In genomic region chr3:133111741-133112140, GRCm38 (mm10) we compare ENCODE assay signal across 8 mouse cellular contexts. TPM values are rescaled to one million over a fixed set of nuclear protein-coding genes. Genes with fewer than 3 reads are reported as not detected.
DNase-seq lines count a peak whose midpoint lies in the region; ATAC-seq and TF ChIP-seq lines count a peak whose summit lies in the region.

No protein-coding gene starts in this region.

- peak; percentile 29; the same call in 1 of the 2 replicates for TF ChIP-seq CTCF in liver, embryonic 14.5 days (IDR thresholded peaks at IDR 0.05; ENCODE audit: low read depth)
- peak; percentile 35; the same call in 1 of the 2 replicates for TF ChIP-seq CTCF in brain, embryonic 14.5 days (IDR thresholded peaks at IDR 0.05; ENCODE audit: borderline replicate concordance, extremely low read depth, insufficient read depth, insufficient read length)

- H3K4me1 ChIP-seq in forebrain, embryonic 13.5 days, result no peaks in the 10 kb centered on the region
- H3K4me1 ChIP-seq in forebrain, embryonic 12.5 days, result no peaks in the 10 kb centered on the region
- no peaks in the 10 kb centered on the region for H3K4me1 ChIP-seq in liver, embryonic 14.5 days (replicated peaks; ENCODE audit: control insufficient read depth in 2 of 2, insufficient read depth in 2 of 2, low read length in 1 of 2)
- no peaks in the 10 kb centered on the region for H3K4me1 ChIP-seq in liver, embryonic 11.5 days (replicated peaks; ENCODE audit: control insufficient read depth, insufficient read depth, low read length)

- no peaks in the 10 kb centered on the region for H3K27me3 ChIP-seq in forebrain, embryonic 13.5 days
- no peaks in the 10 kb centered on the region for H3K27me3 ChIP-seq in forebrain, embryonic 12.5 days
- H3K27me3 ChIP-seq in liver, embryonic 14.5 days (ENCODE audit: control insufficient read depth, insufficient read depth, low read length), result no peaks in the 10 kb centered on the region
- H3K27me3 ChIP-seq in liver, embryonic 11.5 days (replicated peaks; ENCODE audit: control insufficient read depth, insufficient read depth, low read length), result no peaks in the 10 kb centered on the region

- WGBS in forebrain, embryonic 13.5 days, result 39% methylated on average over 2 of the region's 2 CpGs
- 40% methylated on average over 2 of the region's 2 CpGs for WGBS in forebrain, embryonic 12.5 days
- 13% methylated on average over 2 of the region's 2 CpGs for WGBS in liver, embryonic 14.5 days (ENCODE audit: insufficient replicate concordance)
- 36% methylated on average over 2 of the region's 2 CpGs for WGBS in liver, embryonic 11.5 days

- no peak for DNase-seq in liver, embryonic 14.5 days (ENCODE audit: low read depth in 3 of 3, low spot score in 3 of 3)
- DNase-seq in liver, embryonic 11.5 days (ENCODE audit: low spot score), result no peak
- peak; percentile 72 for DNase-seq in brain, embryonic 14.5 days (ENCODE audit: low read depth)
- DNase-seq in left cerebral cortex, postnatal 4 days, result peak; percentile 19
- DNase-seq in spleen, postnatal 36 days (ENCODE audit: low spot score in 2 of 2), result no peak

- peak; percentile 33; the same call in 1 of the 2 replicates for ATAC-seq in forebrain, embryonic 13.5 days
- no peak for ATAC-seq in forebrain, embryonic 12.5 days (ENCODE audit: low FRiP score)
- ATAC-seq in liver, embryonic 14.5 days (ENCODE audit: insufficient read depth), result no peak
- no peak; the same call in 1 of the 2 replicates for ATAC-seq in liver, embryonic 11.5 days (replicated peaks; ENCODE audit: low FRiP score)
- no peak for ATAC-seq in activated CD4-positive, CD25-positive, alpha-beta regulatory T cell, adult 4 months

- H3K27ac ChIP-seq in forebrain, embryonic 13.5 days, result no peak overlapping the region
- no peak overlapping the region for H3K27ac ChIP-seq in forebrain, embryonic 12.5 days
- no peak overlapping the region for H3K27ac ChIP-seq in liver, embryonic 14.5 days
- no peak overlapping the region for H3K27ac ChIP-seq in liver, embryonic 11.5 days (ENCODE audit: low read depth, low read length)

- H3K4me2 ChIP-seq in forebrain, embryonic 13.5 days, result no peak overlapping the region
- no peak overlapping the region for H3K4me2 ChIP-seq in forebrain, embryonic 12.5 days
- no peak overlapping the region for H3K4me2 ChIP-seq in liver, embryonic 14.5 days (ENCODE audit: low read depth)
- no peak overlapping the region for H3K4me2 ChIP-seq in liver, embryonic 11.5 days

- H3K9me3 ChIP-seq in forebrain, embryonic 13.5 days (replicated peaks), result no peaks in the 10 kb centered on the region
- no peaks in the 10 kb centered on the region for H3K9me3 ChIP-seq in forebrain, embryonic 12.5 days
- H3K9me3 ChIP-seq in liver, embryonic 14.5 days (ENCODE audit: control insufficient read depth, low read length), result no peaks in the 10 kb centered on the region
- H3K9me3 ChIP-seq in liver, embryonic 11.5 days (ENCODE audit: control insufficient read depth, low read length), result no peaks in the 10 kb centered on the region

- no peak for TF ChIP-seq EP300 in liver, embryonic 14.5 days (IDR thresholded peaks at IDR 0.05; ENCODE audit: low read depth)

- no peak overlapping the region for H3K4me3 ChIP-seq in forebrain, embryonic 13.5 days
- H3K4me3 ChIP-seq in forebrain, embryonic 12.5 days (replicated peaks), result no peak overlapping the region
- H3K4me3 ChIP-seq in liver, embryonic 14.5 days (ENCODE audit: insufficient read depth in 1 of 2, low read depth in 2 of 2, low read length in 2 of 2), result no peak overlapping the region
- no peak overlapping the region for H3K4me3 ChIP-seq in liver, embryonic 11.5 days (ENCODE audit: low read depth, low read length)

- no peak for TF ChIP-seq POLR2A in brain, embryonic 14.5 days (IDR thresholded peaks at IDR 0.05; ENCODE audit: borderline replicate concordance, extremely low read depth, insufficient read depth, insufficient read length, poor library complexity, severe bottlenecking)

- H3K9ac ChIP-seq in forebrain, embryonic 13.5 days, result no peak overlapping the region
- H3K9ac ChIP-seq in forebrain, embryonic 12.5 days, result no peak overlapping the region
- no peak overlapping the region for H3K9ac ChIP-seq in liver, embryonic 14.5 days (replicated peaks)
- H3K9ac ChIP-seq in liver, embryonic 11.5 days (ENCODE audit: low read depth, low read length), result no peak overlapping the region

- intact Hi-C loops in left cerebral cortex, postnatal 4 days (cut with DNase I), result loop anchor here (10.0 kb wide), 2 partner anchors 763 to 1513 kb away; no protein-coding TSS in a partner anchor

- peaks cover 27% of the 10 kb centered on the region for H3K36me3 ChIP-seq in forebrain, embryonic 13.5 days (ENCODE audit: poor library complexity, severe bottlenecking)
- peaks cover 15% of the 10 kb centered on the region for H3K36me3 ChIP-seq in forebrain, embryonic 12.5 days (replicated peaks)
- peaks cover 13% of the 10 kb centered on the region for H3K36me3 ChIP-seq in liver, embryonic 14.5 days (replicated peaks; ENCODE audit: control insufficient read depth, insufficient read depth, low read depth)
- H3K36me3 ChIP-seq in liver, embryonic 11.5 days (ENCODE audit: control insufficient read depth, insufficient read depth, low read length), result peaks cover 3% of the 10 kb centered on the region; the same call in 1 of the 2 replicates

RNA-seq across cellular contexts. Expression of gene Gstcd, which starts 19.9 kb away (rescaled TPM):
- 6.6 and 6.7 TPM in 2 replicates for polyA plus RNA-seq in forebrain, embryonic 13.5 days (2015; fragmentation: Nextera tagmentation; extraction: Ambion mirVana)
- 8.5 and 10.5 TPM in 2 replicates for polyA plus RNA-seq in forebrain, embryonic 12.5 days (2016; fragmentation: Nextera tagmentation; extraction: Ambion mirVana)
- polyA plus RNA-seq in liver, embryonic 14.5 days (2012; rRNA removed), result 3.7 and 5.3 TPM in 2 replicates
- polyA plus RNA-seq in liver, embryonic 14.5 days (2014; fragmentation: Nextera tagmentation; extraction: Ambion mirVana), result 2.3 and 3.0 TPM in 2 replicates
- polyA plus RNA-seq in liver, embryonic 11.5 days (2014; fragmentation: Nextera tagmentation; extraction: Ambion mirVana), result 8.4 and 9.0 TPM in 2 replicates
- 10.6 and 11.3 TPM in 2 replicates for polyA plus RNA-seq in brain, embryonic 14.5 days (2012; rRNA removed)
- 10 to 100 TPM; 11.1 to 12.3 TPM for total RNA-seq in left cerebral cortex, postnatal 4 days (2021)
- polyA plus RNA-seq in activated CD4-positive, CD25-positive, alpha-beta regulatory T cell, adult 4 months (2017; shearing (Covaris generic)), result 1 to 10 TPM; 2.5 to 4.0 TPM

RNA-seq across cellular contexts. Expression of gene Ints12, which starts 20.1 kb away (rescaled TPM):
- 21.3 and 22.7 TPM in 2 replicates for polyA plus RNA-seq in forebrain, embryonic 13.5 days (2015; fragmentation: Nextera tagmentation; extraction: Ambion mirVana)
- polyA plus RNA-seq in forebrain, embryonic 12.5 days (2016; fragmentation: Nextera tagmentation; extraction: Ambion mirVana), result 24.3 and 26.3 TPM in 2 replicates
- 4.3 and 6.9 TPM in 2 replicates for polyA plus RNA-seq in liver, embryonic 14.5 days (2012; rRNA removed)
- 8.9 and 9.7 TPM in 2 replicates for polyA plus RNA-seq in liver, embryonic 14.5 days (2014; fragmentation: Nextera tagmentation; extraction: Ambion mirVana)
- 17.6 and 19.0 TPM in 2 replicates for polyA plus RNA-seq in liver, embryonic 11.5 days (2014; fragmentation: Nextera tagmentation; extraction: Ambion mirVana)
- polyA plus RNA-seq in brain, embryonic 14.5 days (2012; rRNA removed), result 15.1 and 16.2 TPM in 2 replicates
- 10 to 100 TPM; 11.4 to 12.7 TPM for total RNA-seq in left cerebral cortex, postnatal 4 days (2021)
- polyA plus RNA-seq in activated CD4-positive, CD25-positive, alpha-beta regulatory T cell, adult 4 months (2017; shearing (Covaris generic)), result 10 to 100 TPM; 17.1 to 20.7 TPM

Comparison
In these comparisons a context has a peak if more than half of its experiments do, and no peak if none do; other contexts are left out.
1. DNase-seq: peak in brain, embryonic 14.5 days (single experiment) and left cerebral cortex, postnatal 4 days (single experiment); none in liver, embryonic 14.5 days (0 of 3), liver, embryonic 11.5 days (single experiment) and spleen, postnatal 36 days (0 of 2).